Mouse (Mus musculus) liver, postnatal 0 days (tissue): Measurements from ENCODE around the gene Vps45. TPM values are rescaled to one million over a fixed set of nuclear protein-coding genes. Genes with fewer than 3 reads are reported as not detected.

ENCODE experiments used
- ATAC-seq: fragments of 200-750 bp; cut with Nextera tagmentation; 2 replicates; pipeline ENCODE4 v1.8.0; 2017; ENCODE audit warnings: mild to moderate bottlenecking, moderate library complexity
- DNase-seq: peaks from one replicate; pipeline ENCODE4 v3.0.0-alpha.2; 2016
- H3K27ac ChIP-seq: fragments of 300-500 bp; sonication (generic); 2 replicates; pipeline ENCODE4 v1.5.1; 2014; ENCODE audit warnings: antibody characterized with exemption, moderate library complexity, mild to moderate bottlenecking, low read depth
- H3K27me3 ChIP-seq: fragments of 300-500 bp; sonication (generic); 2 replicates; pipeline ENCODE4 v1.6.1; 2014; ENCODE audit warnings: low read length, control low read depth, mixed read lengths; ENCODE audit not compliant: insufficient read depth
- H3K36me3 ChIP-seq: fragments of 300-500 bp; sonication (generic); replicated peaks from 2 replicates; pipeline ENCODE4 v1.6.1; 2014; ENCODE audit warnings: mild to moderate bottlenecking, control low read depth, low read length, moderate library complexity, mixed read lengths; ENCODE audit not compliant: insufficient read depth
- H3K4me1 ChIP-seq: fragments of 300-500 bp; sonication (generic); 2 replicates; pipeline ENCODE4 v1.6.1; 2014; ENCODE audit warnings: antibody characterized with exemption, mild to moderate bottlenecking, control low read depth; ENCODE audit not compliant: insufficient read depth
- H3K4me2 ChIP-seq: fragments of 300-500 bp; sonication (generic); 2 replicates; pipeline ENCODE4 v1.6.1; 2014; ENCODE audit warnings: low read depth, mild to moderate bottlenecking, low read length, moderate library complexity, mixed read lengths
- H3K4me3 ChIP-seq: fragments of 300-500 bp; sonication (generic); 2 replicates; pipeline ENCODE4 v1.5.1; 2014; ENCODE audit warnings: low read depth, low read length
- H3K9ac ChIP-seq: fragments of 300-500 bp; sonication (generic); replicated peaks from 2 replicates; pipeline ENCODE4 v1.6.1; 2014; ENCODE audit warnings: mild to moderate bottlenecking, moderate library complexity
- H3K9me3 ChIP-seq: fragments of 300-500 bp; sonication (generic); 2 replicates; pipeline ENCODE4 v1.6.1; 2016; ENCODE audit warnings: mild to moderate bottlenecking, control low read depth, low read length, mixed read lengths
- CTCF ChIP-seq: sonication (generic); IDR thresholded peaks from 2 replicates; pipeline ENCODE4 v1.5.1; 2016; ENCODE audit warnings: antibody characterized with exemption, low read depth
- EP300 ChIP-seq: IDR thresholded peaks from 2 replicates; pipeline ENCODE4 v1.6.1; 2016; ENCODE audit warnings: antibody characterized with exemption, low read depth, mild to moderate bottlenecking
- WGBS: fragments of 180-500 bp; shearing (Covaris S2); extraction: QIAGEN DNeasy Blood & Tissue Kit; methylation state at CpG from one replicate; pipeline ENCODE4 v1.1.7; 2014; ENCODE audit not compliant: insufficient replicate concordance; 5-methylcytosine and 5-hydroxymethylcytosine counted together
- polyA plus RNA-seq: library from polyadenylated mRNA; unstranded; fragments of >200 nt; fragmentation: Nextera tagmentation; extraction: Ambion mirVana; gene quantifications from 2 replicates; pipeline ENCODE4 v1.2.1, GENCODE M21; 2015

The Vps45 gene
- polyA plus RNA-seq, 1 experiment from 2014 or later, result 12.5 TPM

GRCm38 (mm10) chr3:96082100-96082499 is 23.8 kb upstream of the Vps45 start:
- H3K4me2 ChIP-seq, result no peak overlapping the region
- ATAC-seq, result no peak
- H3K4me3 ChIP-seq, result no peak overlapping the region
- H3K27ac ChIP-seq, result no peak overlapping the region
- TF ChIP-seq EP300, result no peak
- no peak for TF ChIP-seq CTCF
- WGBS, result 87% methylated on average over 2 of the region's 2 CpGs
- no peak for DNase-seq
- H3K4me1 ChIP-seq, result no peaks in the 10 kb centered on the region
- no peaks in the 10 kb centered on the region for H3K9me3 ChIP-seq
- H3K36me3 ChIP-seq, result no peaks in the 10 kb centered on the region
- no peak overlapping the region for H3K9ac ChIP-seq
- H3K27me3 ChIP-seq, result no peaks in the 10 kb centered on the region

- no peaks in the 10 kb centered on the region for H3K27me3 ChIP-seq
- H3K4me3 ChIP-seq, result no peak overlapping the region
- DNase-seq (no peak), ATAC-seq (no peak)
- H3K27ac ChIP-seq, result no peak overlapping the region
- no peak overlapping the region for H3K9ac ChIP-seq
- no peak overlapping the region for H3K4me2 ChIP-seq
- H3K9me3 ChIP-seq, result no peaks in the 10 kb centered on the region
- no peaks in the 10 kb centered on the region for H3K4me1 ChIP-seq
- WGBS, result 60% methylated on average over 4 of the region's 4 CpGs
- TF ChIP-seq CTCF, result no peak
- TF ChIP-seq EP300, result no peak
- H3K36me3 ChIP-seq, result no peaks in the 10 kb centered on the region
Observed at GRCm38 (mm10) chr3:96081650-96082049, 23.4 kb upstream of the Vps45 start.

- no peak overlapping the region for H3K9ac ChIP-seq
- H3K4me3 ChIP-seq, result no peak overlapping the region
- DNase-seq, result peak; percentile 53
- peak; percentile 54; the same call in 1 of the 2 replicates for ATAC-seq
- H3K27ac ChIP-seq, result no peak overlapping the region
- H3K9me3 ChIP-seq, result no peaks in the 10 kb centered on the region
- no peak overlapping the region for H3K4me2 ChIP-seq
- peak; percentile 80 for TF ChIP-seq CTCF
- no peak for TF ChIP-seq EP300
- H3K36me3 ChIP-seq, result no peaks in the 10 kb centered on the region
- 79% methylated on average over 1 of the region's 1 CpGs for WGBS
- H3K27me3 ChIP-seq, result no peaks in the 10 kb centered on the region
- H3K4me1 ChIP-seq, result no peaks in the 10 kb centered on the region
Observed at GRCm38 (mm10) chr3:96081006-96081405, 22.7 kb upstream of the Vps45 start.

- Histone ChIP-seq H3K4me3 (no peak overlapping the region), H3K9me3 (no peaks in the 10 kb centered on the region), H3K4me1 (no peaks in the 10 kb centered on the region), H3K4me2 (no peak overlapping the region), H3K9ac (no peak overlapping the region), H3K27me3 (no peaks in the 10 kb centered on the region), H3K36me3 (no peaks in the 10 kb centered on the region), H3K27ac (no peak overlapping the region)
- TF ChIP-seq EP300 (no peak), CTCF (no peak)
- ATAC-seq, result no peak
- no peak for DNase-seq
- 52% methylated on average over 3 of the region's 3 CpGs for WGBS
Observed at GRCm38 (mm10) chr3:96078711-96079110, 20.4 kb upstream of the Vps45 start.

GRCm38 (mm10) chr3:96078066-96078465 is 19.8 kb upstream of the Vps45 start:
- no peak for TF ChIP-seq EP300
- no peak for TF ChIP-seq CTCF
- H3K4me3 ChIP-seq, result no peak overlapping the region
- H3K36me3 ChIP-seq, result no peaks in the 10 kb centered on the region
- no peak overlapping the region for H3K27ac ChIP-seq
- H3K27me3 ChIP-seq, result no peaks in the 10 kb centered on the region
- no peak for ATAC-seq
- 64% methylated on average over 6 of the region's 6 CpGs for WGBS
- no peak overlapping the region for H3K9ac ChIP-seq
- H3K4me1 ChIP-seq, result no peaks in the 10 kb centered on the region
- no peaks in the 10 kb centered on the region for H3K9me3 ChIP-seq
- H3K4me2 ChIP-seq, result no peak overlapping the region
- no peak for DNase-seq

- Histone ChIP-seq H3K36me3 (no peaks in the 10 kb centered on the region), H3K9me3 (no peaks in the 10 kb centered on the region), H3K27ac (no peak overlapping the region), H3K4me1 (no peaks in the 10 kb centered on the region), H3K4me2 (no peak overlapping the region), H3K4me3 (no peak overlapping the region), H3K9ac (no peak overlapping the region), H3K27me3 (no peaks in the 10 kb centered on the region)
- ATAC-seq, result no peak
- WGBS, result 70% methylated on average over 12 of the region's 12 CpGs
- no peak for TF ChIP-seq EP300
- no peak for TF ChIP-seq CTCF
- DNase-seq, result no peak
Observed at GRCm38 (mm10) chr3:96072921-96073486, 14.7 kb upstream of the Vps45 start.

- no peak overlapping the region for H3K4me2 ChIP-seq
- no peaks in the 10 kb centered on the region for H3K4me1 ChIP-seq
- no peaks in the 10 kb centered on the region for H3K36me3 ChIP-seq
- H3K9me3 ChIP-seq, result no peaks in the 10 kb centered on the region
- no peak for TF ChIP-seq EP300
- no peak for TF ChIP-seq CTCF
- DNase-seq (no peak), ATAC-seq (no peak)
- no peaks in the 10 kb centered on the region for H3K27me3 ChIP-seq
- no peak overlapping the region for H3K4me3 ChIP-seq
- H3K9ac ChIP-seq, result no peak overlapping the region
- no peak overlapping the region for H3K27ac ChIP-seq
- WGBS, result 77% methylated on average over 4 of the region's 4 CpGs
Observed at GRCm38 (mm10) chr3:96070241-96070640, 12.0 kb upstream of the Vps45 start.
